Mouse (Mus musculus) lung, postnatal 0 days (tissue): Measurements from ENCODE around the gene Ibtk. TPM values are rescaled to one million over a fixed set of nuclear protein-coding genes. Genes with fewer than 3 reads are reported as not detected.

ENCODE experiments used
- ATAC-seq: fragments of 200-750 bp; cut with Nextera tagmentation; 2 replicates; pipeline ENCODE4 v1.8.0; 2017; ENCODE audit warnings: moderate library complexity
- DNase-seq: peaks from one replicate; pipeline ENCODE4 v3.0.0-alpha.2; 2016; ENCODE audit warnings: low spot score
- H3K27ac ChIP-seq: fragments of 300-500 bp; sonication (generic); 2 replicates; pipeline ENCODE4 v1.5.1; 2014; ENCODE audit warnings: antibody characterized with exemption, mild to moderate bottlenecking, low read length, mixed read lengths
- H3K27me3 ChIP-seq: fragments of 300-500 bp; sonication (generic); replicated peaks from 2 replicates; pipeline ENCODE4 v1.6.1; 2014; ENCODE audit warnings: low read length, mixed read lengths; ENCODE audit not compliant: insufficient read depth
- H3K36me3 ChIP-seq: fragments of 300-500 bp; sonication (generic); 2 replicates; pipeline ENCODE4 v1.6.1; 2014; ENCODE audit warnings: low read length, mixed read lengths; ENCODE audit not compliant: insufficient read depth
- H3K4me1 ChIP-seq: fragments of 300-500 bp; sonication (generic); 2 replicates; pipeline ENCODE4 v1.6.1; 2014; ENCODE audit warnings: antibody characterized with exemption, low read depth, low read length, mixed read lengths; ENCODE audit not compliant: insufficient read depth
- H3K4me2 ChIP-seq: fragments of 300-500 bp; sonication (generic); replicated peaks from 2 replicates; pipeline ENCODE4 v1.6.1; 2014; ENCODE audit warnings: low read depth, mild to moderate bottlenecking, low read length, moderate library complexity, mixed read lengths
- H3K4me3 ChIP-seq: fragments of 300-500 bp; sonication (generic); 2 replicates; pipeline ENCODE4 v1.5.1; 2014; ENCODE audit warnings: low read depth, low read length
- H3K9ac ChIP-seq: fragments of 300-500 bp; sonication (generic); replicated peaks from 2 replicates; pipeline ENCODE4 v1.6.1; 2014; ENCODE audit warnings: low read depth, mild to moderate bottlenecking
- H3K9me3 ChIP-seq: fragments of 300-500 bp; sonication (generic); 2 replicates; pipeline ENCODE4 v1.6.1; 2016; ENCODE audit warnings: low read length, mixed read lengths
- CTCF ChIP-seq: IDR thresholded peaks from 2 replicates; pipeline ENCODE4 v1.5.1; 2016; ENCODE audit warnings: antibody characterized with exemption, mild to moderate bottlenecking
- EP300 ChIP-seq: IDR thresholded peaks from 2 replicates; pipeline ENCODE4 v1.6.1; 2016; ENCODE audit warnings: antibody characterized with exemption, mild to moderate bottlenecking, control low read depth
- WGBS: fragments of 180-500 bp; shearing (Covaris S2); extraction: QIAGEN DNeasy Blood & Tissue Kit; methylation state at CpG from one replicate; pipeline ENCODE4 v1.1.7; 2014; 5-methylcytosine and 5-hydroxymethylcytosine counted together
- polyA plus RNA-seq: library from polyadenylated mRNA; unstranded; fragments of >200 nt; fragmentation: Nextera tagmentation; extraction: Ambion mirVana; gene quantifications from 2 replicates; pipeline ENCODE4 v1.2.1, GENCODE M21; 2015

The Ibtk gene
- polyA plus RNA-seq, 1 experiment from 2014 or later, result 12.0 TPM

GRCm38 (mm10) chr9:85693231-85694116 is 55.7 kb downstream of the Ibtk start:
- Histone ChIP-seq H3K36me3 (peaks cover 15% of the 10 kb centered on the region; the same call in 1 of the 2 replicates), H3K9ac (no peak overlapping the region), H3K4me2 (no peak overlapping the region), H3K9me3 (no peaks in the 10 kb centered on the region), H3K4me3 (no peak overlapping the region), H3K27me3 (no peaks in the 10 kb centered on the region), H3K27ac (no peak overlapping the region), H3K4me1 (no peaks in the 10 kb centered on the region)
- TF ChIP-seq EP300 (no peak), CTCF (peak; percentile 75)
- DNase-seq, result peak; percentile 55
- 47% methylated on average over 6 of the region's 6 CpGs for WGBS
- peak; percentile 56 for ATAC-seq

- WGBS, result 87% methylated on average over 6 of the region's 6 CpGs
- DNase-seq, result no peak
- H3K9ac ChIP-seq, result no peak overlapping the region
- H3K4me1 ChIP-seq, result no peaks in the 10 kb centered on the region
- no peak overlapping the region for H3K4me3 ChIP-seq
- H3K36me3 ChIP-seq, result peaks cover 6% of the 10 kb centered on the region; the same call in 1 of the 2 replicates
- H3K27ac ChIP-seq, result no peak overlapping the region
- no peaks in the 10 kb centered on the region for H3K27me3 ChIP-seq
- no peak overlapping the region for H3K4me2 ChIP-seq
- no peak for ATAC-seq
- no peaks in the 10 kb centered on the region for H3K9me3 ChIP-seq
- TF ChIP-seq EP300, result no peak
- peak; percentile 61 for TF ChIP-seq CTCF
Measured at GRCm38 (mm10) chr9:85685010-85685409, 64.1 kb downstream of the Ibtk start.

GRCm38 (mm10) chr9:85675131-85675905 is 73.8 kb downstream of the Ibtk start:
- 65% methylated on average over 10 of the region's 10 CpGs for WGBS

GRCm38 (mm10) chr9:85673907-85674481 is 75.1 kb downstream of the Ibtk start:
- no peaks in the 10 kb centered on the region for H3K4me1 ChIP-seq
- TF ChIP-seq CTCF, result no peak
- TF ChIP-seq EP300, result no peak
- H3K9ac ChIP-seq, result no peak overlapping the region
- H3K27ac ChIP-seq, result no peak overlapping the region
- ATAC-seq (no peak), DNase-seq (no peak)
- no peaks in the 10 kb centered on the region for H3K9me3 ChIP-seq
- no peak overlapping the region for H3K4me3 ChIP-seq
- H3K4me2 ChIP-seq, result no peak overlapping the region
- no peaks in the 10 kb centered on the region for H3K27me3 ChIP-seq
- no peaks in the 10 kb centered on the region for H3K36me3 ChIP-seq
- WGBS, result 54% methylated on average over 15 of the region's 15 CpGs

More at GRCm38 (mm10) chr9:85675131-85675905, 73.8 kb downstream of the Ibtk start:
- Histone ChIP-seq H3K4me2 (no peak overlapping the region), H3K9ac (no peak overlapping the region), H3K9me3 (no peaks in the 10 kb centered on the region), H3K36me3 (no peaks in the 10 kb centered on the region), H3K27ac (no peak overlapping the region), H3K27me3 (no peaks in the 10 kb centered on the region), H3K4me1 (no peaks in the 10 kb centered on the region), H3K4me3 (no peak overlapping the region)
- TF ChIP-seq EP300 (no peak), CTCF (no peak)
- peak; percentile 27 for DNase-seq
- ATAC-seq, result no peak

GRCm38 (mm10) chr9:85671582-85672331 is 77.4 kb downstream of the Ibtk start:
- TF ChIP-seq CTCF, result no peak
- TF ChIP-seq EP300, result peak; percentile 55
- ATAC-seq, result peak; percentile 80

More at GRCm38 (mm10) chr9:85671582-85672331, 77.4 kb downstream of the Ibtk start:
- H3K36me3 ChIP-seq, result no peaks in the 10 kb centered on the region
- no peak overlapping the region for H3K4me2 ChIP-seq
- H3K9me3 ChIP-seq, result no peaks in the 10 kb centered on the region
- no peak overlapping the region for H3K27ac ChIP-seq
- WGBS, result 57% methylated on average over 6 of the region's 6 CpGs
- peak; percentile 32 for DNase-seq
- H3K4me3 ChIP-seq, result no peak overlapping the region
- no peaks in the 10 kb centered on the region for H3K27me3 ChIP-seq
- no peak overlapping the region for H3K9ac ChIP-seq
- H3K4me1 ChIP-seq, result no peaks in the 10 kb centered on the region
